Mouse (Mus musculus): ENCODE data around the gene Kti12. TPM values are rescaled to one million over a fixed set of nuclear protein-coding genes. Genes with fewer than 3 reads are reported as not detected.

Kti12 gene
- polyA plus RNA-seq (2014; fragmentation: Nextera tagmentation; extraction: Ambion mirVana) = 44.0 and 49.9 TPM in 2 replicates

DNA sequence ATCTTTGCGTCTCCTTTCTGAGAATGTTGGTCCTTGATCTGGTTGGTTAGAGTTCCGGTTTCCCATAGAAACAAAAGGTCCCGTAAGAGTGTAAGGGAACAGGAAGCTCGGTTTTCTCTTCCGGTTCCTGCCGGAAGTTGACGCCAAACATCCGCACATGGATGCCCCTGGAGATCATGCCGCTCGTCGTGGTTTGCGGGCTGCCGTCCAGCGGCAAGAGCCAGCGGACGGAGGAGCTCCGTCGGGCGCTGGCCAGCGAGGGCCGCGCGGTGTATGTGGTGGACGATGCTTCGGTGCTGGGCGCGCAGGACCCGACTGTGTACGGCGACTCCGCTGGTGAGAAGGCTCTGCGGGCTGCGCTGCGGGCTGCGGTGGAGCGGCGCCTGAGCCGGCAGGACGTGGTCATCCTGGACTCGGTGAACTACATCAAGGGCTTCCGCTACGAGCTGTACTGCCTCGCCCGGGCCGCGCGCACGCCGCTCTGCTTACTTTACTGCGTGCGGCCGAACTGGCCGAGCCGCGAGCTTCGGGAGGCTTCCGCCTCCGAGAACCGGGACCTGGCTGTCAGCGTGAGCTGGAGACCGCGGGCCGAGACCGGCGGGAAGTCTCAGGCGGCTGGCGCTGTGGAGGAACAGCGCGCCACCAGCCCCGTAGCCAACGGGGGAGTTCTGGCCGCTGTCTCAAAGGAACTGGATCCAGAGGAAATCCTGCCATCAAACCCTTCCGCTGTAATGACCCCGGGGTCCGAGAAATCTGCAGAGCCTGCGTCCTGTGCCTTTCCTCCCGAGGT, at the start of gene Kti12:
Kti12 (plus strand) TSS at position 71 of the 790 bp plus-strand sequence.
- Histone ChIP-seq H3K36me3 (ENCODE audit: control insufficient read depth, insufficient read depth, low read length) (no peaks in the 10 kb centered on the region), H3K4me2 (peak within 1 kb of the TSS; percentile 98), H3K4me3 (ENCODE audit: low read depth, low read length) (peak within 1 kb of the TSS; percentile 93), H3K4me1 (ENCODE audit: control insufficient read depth, insufficient read depth, low read length) (peaks cover 14% of the 10 kb centered on the region), H3K27me3 (ENCODE audit: control insufficient read depth, insufficient read depth, low read length) (no peaks in the 10 kb centered on the region), H3K27ac (ENCODE audit: low read depth, low read length) (peak within 1 kb of the TSS; percentile 63), H3K9ac (ENCODE audit: low read length) (peak within 1 kb of the TSS; percentile 83), H3K9me3 (ENCODE audit: control insufficient read depth, low read length) (no peaks in the 10 kb centered on the region)
- under 1% methylated on average over 77 of the region's 77 CpGs for WGBS
- peak; percentile 97 for DNase-seq (ENCODE audit: low spot score, missing footprints)
- peak; percentile 89 for ATAC-seq (ENCODE audit: low FRiP score)

DNA sequence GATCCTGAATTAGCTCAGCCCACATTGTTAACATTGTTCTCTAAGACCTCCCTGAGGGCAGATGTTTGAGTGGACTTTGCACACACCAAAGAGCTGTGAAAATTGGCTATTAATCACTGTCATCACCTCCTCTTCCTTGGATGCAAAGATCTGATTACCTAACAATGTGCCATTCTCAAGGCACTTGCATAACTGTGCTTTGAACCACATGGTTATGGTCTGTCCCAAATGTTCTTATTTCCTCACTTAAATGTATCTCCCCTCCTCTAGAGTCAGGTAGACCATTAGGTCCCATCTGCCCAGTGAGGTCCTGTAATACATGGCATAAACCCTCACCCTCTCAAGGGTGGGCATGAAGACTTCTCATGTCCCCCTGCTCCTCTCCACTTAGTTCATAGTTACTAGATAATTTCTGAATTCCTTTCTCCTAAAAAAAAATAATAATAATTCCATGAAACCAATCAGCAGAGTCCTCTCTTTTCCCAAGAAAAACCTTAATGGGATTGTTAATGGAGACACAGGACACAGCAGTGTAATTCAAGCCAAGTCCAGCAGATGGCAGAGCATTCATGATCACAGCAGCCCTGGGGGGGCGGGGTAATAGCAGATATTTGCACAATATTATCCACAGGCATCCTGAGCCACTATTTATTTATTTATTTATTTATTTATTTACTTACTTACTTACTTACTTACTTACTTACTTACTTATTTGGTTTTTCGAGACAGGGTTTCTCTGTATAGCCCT, 49.3 kb upstream of the Kti12 start:
- WGBS = 44% methylated on average over 2 of the region's 2 CpGs
- no peak overlapping the region for H3K4me2 ChIP-seq
- H3K4me3 ChIP-seq (ENCODE audit: low read depth, low read length) = no peak overlapping the region
- H3K27ac ChIP-seq (ENCODE audit: low read depth, low read length) = no peak overlapping the region
- H3K9ac ChIP-seq (ENCODE audit: low read length) = no peak overlapping the region
- H3K36me3 ChIP-seq (ENCODE audit: control insufficient read depth, insufficient read depth, low read length) = no peaks in the 10 kb centered on the region
- no peaks in the 10 kb centered on the region for H3K27me3 ChIP-seq (ENCODE audit: control insufficient read depth, insufficient read depth, low read length)
- peak; percentile 90 for DNase-seq (ENCODE audit: low spot score, missing footprints)
- no peaks in the 10 kb centered on the region for H3K9me3 ChIP-seq (ENCODE audit: control insufficient read depth, low read length)
- H3K4me1 ChIP-seq (ENCODE audit: control insufficient read depth, insufficient read depth, low read length) = no peaks in the 10 kb centered on the region
- ATAC-seq (ENCODE audit: low FRiP score) = no peak

DNA sequence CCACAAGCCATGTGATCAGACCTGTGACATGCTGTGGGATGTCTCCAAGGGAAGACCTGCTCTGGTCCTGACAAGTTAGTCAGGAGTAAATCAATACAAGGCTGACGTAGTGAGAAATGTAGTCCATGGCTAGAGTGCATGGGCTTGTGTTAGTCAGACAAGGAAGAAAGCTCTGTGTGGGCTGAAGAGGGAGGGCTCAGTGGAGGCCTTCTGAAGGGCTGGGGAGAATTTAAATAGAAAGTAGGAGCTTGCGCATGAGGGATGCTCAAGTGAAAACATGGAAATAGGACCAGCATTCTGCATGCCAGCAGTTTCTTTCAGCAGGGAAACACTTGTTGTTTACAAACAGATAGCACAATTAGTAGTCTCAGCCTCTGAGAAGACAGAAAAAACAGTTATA, 44.0 kb upstream of the Kti12 start:
- Histone ChIP-seq H3K36me3 (ENCODE audit: control insufficient read depth, insufficient read depth, low read length) (no peaks in the 10 kb centered on the region), H3K9ac (ENCODE audit: low read length) (no peak overlapping the region), H3K9me3 (ENCODE audit: control insufficient read depth, low read length) (no peaks in the 10 kb centered on the region), H3K27ac (ENCODE audit: low read depth, low read length) (no peak overlapping the region), H3K4me2 (no peak overlapping the region), H3K27me3 (ENCODE audit: control insufficient read depth, insufficient read depth, low read length) (no peaks in the 10 kb centered on the region), H3K4me1 (ENCODE audit: control insufficient read depth, insufficient read depth, low read length) (no peaks in the 10 kb centered on the region), H3K4me3 (ENCODE audit: low read depth, low read length) (no peak overlapping the region)
- ATAC-seq (ENCODE audit: low FRiP score) = no peak
- DNase-seq (ENCODE audit: low spot score, missing footprints) = peak; percentile 45
- WGBS = 86% methylated on average over 2 of the region's 2 CpGs

DNA sequence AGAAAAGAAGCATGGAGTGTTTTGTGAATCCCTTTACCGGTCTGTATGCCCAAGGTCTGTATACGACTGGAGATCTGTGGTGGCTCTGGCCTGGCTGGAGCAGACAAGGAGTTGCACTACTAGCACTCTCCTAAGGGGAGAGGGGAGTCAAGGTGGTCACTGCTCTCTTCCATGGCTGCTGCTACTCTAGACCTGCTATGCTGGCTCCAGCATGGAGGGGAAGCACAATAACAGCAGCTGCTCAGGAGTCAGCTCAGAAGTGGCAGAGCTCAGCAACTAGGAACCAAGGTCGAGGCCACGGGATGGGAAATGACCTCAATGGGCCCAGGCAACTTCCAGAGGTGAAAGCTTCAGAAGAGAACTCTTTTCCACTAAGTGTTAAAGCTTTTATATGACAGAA, 36.4 kb upstream of the Kti12 start:
- Histone ChIP-seq H3K27ac (ENCODE audit: low read depth, low read length) (no peak overlapping the region), H3K9me3 (ENCODE audit: control insufficient read depth, low read length) (no peaks in the 10 kb centered on the region), H3K4me1 (ENCODE audit: control insufficient read depth, insufficient read depth, low read length) (no peaks in the 10 kb centered on the region), H3K27me3 (ENCODE audit: control insufficient read depth, insufficient read depth, low read length) (no peaks in the 10 kb centered on the region), H3K4me3 (ENCODE audit: low read depth, low read length) (no peak overlapping the region), H3K9ac (ENCODE audit: low read length) (no peak overlapping the region), H3K36me3 (ENCODE audit: control insufficient read depth, insufficient read depth, low read length) (peaks cover 2% of the 10 kb centered on the region; the same call in 1 of the 2 replicates), H3K4me2 (no peak overlapping the region)
- DNase-seq (ENCODE audit: low spot score, missing footprints) (no peak), ATAC-seq (ENCODE audit: low FRiP score) (peak; percentile 24; the same call in 1 of the 2 replicates)
- 63% methylated on average over 4 of the region's 4 CpGs for WGBS

DNA sequence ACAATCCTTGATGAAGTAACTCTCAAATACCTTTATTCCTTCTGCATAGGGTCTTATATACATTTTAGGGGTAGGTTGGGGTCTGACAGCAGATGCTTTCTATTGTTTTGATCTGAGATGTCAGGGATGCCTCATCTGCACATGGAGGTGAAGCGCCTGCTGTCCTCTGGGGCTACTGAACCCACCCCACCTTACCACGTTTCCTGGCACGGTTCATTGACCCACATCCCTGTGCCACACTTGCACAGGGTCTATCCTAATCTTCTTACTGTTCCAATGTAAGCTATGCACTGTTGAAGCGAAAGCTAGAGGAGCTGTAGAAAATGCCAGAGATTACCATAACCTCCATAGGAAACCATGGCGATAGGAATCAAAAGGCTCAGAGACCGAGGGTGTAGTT, 36.0 kb upstream of the Kti12 start:
- WGBS = 58% methylated on average over 6 of the region's 6 CpGs
- ATAC-seq (ENCODE audit: low FRiP score) (peak; percentile 42; the same call in 1 of the 2 replicates), DNase-seq (ENCODE audit: low spot score, missing footprints) (peak; percentile 85)
- Histone ChIP-seq H3K27ac (ENCODE audit: low read depth, low read length) (no peak overlapping the region), H3K27me3 (ENCODE audit: control insufficient read depth, insufficient read depth, low read length) (no peaks in the 10 kb centered on the region), H3K4me1 (ENCODE audit: control insufficient read depth, insufficient read depth, low read length) (no peaks in the 10 kb centered on the region), H3K4me2 (no peak overlapping the region), H3K4me3 (ENCODE audit: low read depth, low read length) (no peak overlapping the region), H3K9ac (ENCODE audit: low read length) (no peak overlapping the region), H3K9me3 (ENCODE audit: control insufficient read depth, low read length) (no peaks in the 10 kb centered on the region), H3K36me3 (ENCODE audit: control insufficient read depth, insufficient read depth, low read length) (peaks cover 2% of the 10 kb centered on the region; the same call in 1 of the 2 replicates)

DNA sequence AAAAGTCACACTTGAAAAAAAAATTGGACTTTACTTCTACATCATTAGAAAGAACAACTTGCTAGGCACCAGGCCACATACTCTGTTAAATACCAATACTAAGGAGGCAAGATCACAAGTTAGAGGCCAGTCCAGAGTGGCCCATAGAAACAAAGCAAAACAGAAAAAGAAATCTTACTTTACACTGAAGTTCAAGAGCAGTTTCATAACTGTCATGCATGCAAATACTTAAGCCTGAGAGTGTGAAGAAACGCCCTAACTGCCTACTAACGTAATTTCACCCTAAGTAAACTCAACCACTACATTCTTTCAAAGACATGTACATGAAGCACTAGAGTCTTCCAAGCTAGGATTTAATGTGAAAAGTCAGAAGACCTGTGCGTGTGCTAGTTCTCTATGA, 21.9 kb upstream of the Kti12 start:
- H3K4me1 ChIP-seq (ENCODE audit: control insufficient read depth, insufficient read depth, low read length) = no peaks in the 10 kb centered on the region
- H3K4me3 ChIP-seq (ENCODE audit: low read depth, low read length) = no peak overlapping the region
- WGBS = 97% methylated on average over 3 of the region's 3 CpGs

DNA sequence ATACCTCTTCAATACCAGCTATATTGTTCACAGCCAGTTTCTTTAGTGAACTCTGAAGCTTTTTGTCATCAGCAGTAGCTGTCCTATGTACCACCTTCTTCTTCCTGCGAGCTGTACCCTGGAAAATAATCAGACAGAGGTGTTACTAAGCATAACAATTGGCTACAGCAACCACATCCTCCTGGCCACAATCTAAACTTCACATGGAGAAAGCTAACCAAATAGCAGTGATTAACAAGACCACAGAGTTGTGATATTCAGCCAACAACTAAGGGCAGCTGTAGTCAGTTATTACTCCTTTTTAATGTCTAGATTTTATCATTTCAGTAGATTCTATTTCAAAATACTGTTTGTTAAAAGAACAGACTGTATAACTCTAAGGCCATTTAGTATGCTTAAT, 21.5 kb upstream of the Kti12 start:
- Histone ChIP-seq H3K36me3 (ENCODE audit: control insufficient read depth, insufficient read depth, low read length) (peaks cover 23% of the 10 kb centered on the region), H3K27ac (ENCODE audit: low read depth, low read length) (no peak overlapping the region), H3K27me3 (ENCODE audit: control insufficient read depth, insufficient read depth, low read length) (no peaks in the 10 kb centered on the region), H3K9ac (ENCODE audit: low read length) (no peak overlapping the region), H3K9me3 (ENCODE audit: control insufficient read depth, low read length) (no peaks in the 10 kb centered on the region), H3K4me1 (ENCODE audit: control insufficient read depth, insufficient read depth, low read length) (peaks cover 2% of the 10 kb centered on the region; the same call in 1 of the 2 replicates), H3K4me2 (no peak overlapping the region), H3K4me3 (ENCODE audit: low read depth, low read length) (no peak overlapping the region)
- 90% methylated on average over 1 of the region's 1 CpGs for WGBS
- ATAC-seq (ENCODE audit: low FRiP score) (no peak), DNase-seq (ENCODE audit: low spot score, missing footprints) (no peak)

More for the DNA sequence above, 21.9 kb upstream of the Kti12 start:
- H3K27me3 ChIP-seq (ENCODE audit: control insufficient read depth, insufficient read depth, low read length) = no peaks in the 10 kb centered on the region
- H3K36me3 ChIP-seq (ENCODE audit: control insufficient read depth, insufficient read depth, low read length) = peaks cover 23% of the 10 kb centered on the region
- H3K4me2 ChIP-seq = no peak overlapping the region
- H3K27ac ChIP-seq (ENCODE audit: low read depth, low read length) = no peak overlapping the region
- no peak overlapping the region for H3K9ac ChIP-seq (ENCODE audit: low read length)
- ATAC-seq (ENCODE audit: low FRiP score) (no peak), DNase-seq (ENCODE audit: low spot score, missing footprints) (no peak)
- no peaks in the 10 kb centered on the region for H3K9me3 ChIP-seq (ENCODE audit: control insufficient read depth, low read length)

DNA sequence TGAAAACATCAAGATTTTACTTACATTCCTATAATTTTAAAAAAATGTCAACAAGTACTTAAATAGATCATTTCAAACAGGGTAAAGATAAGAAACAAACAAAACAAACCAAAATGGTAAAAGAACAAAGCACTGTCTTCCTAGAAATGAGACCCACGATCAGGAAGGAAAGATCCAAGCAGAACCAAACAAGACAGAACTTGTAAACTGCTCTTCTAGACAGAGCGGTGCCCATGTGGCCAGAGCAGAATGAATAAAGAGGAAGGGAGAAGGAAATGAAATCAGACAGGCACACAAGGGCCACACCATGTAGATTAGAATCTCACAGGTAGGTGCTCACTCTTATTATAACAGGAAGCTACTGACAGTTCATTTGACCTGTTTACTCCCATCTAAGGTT, 20.9 kb upstream of the Kti12 start:
- Histone ChIP-seq H3K4me1 (ENCODE audit: control insufficient read depth, insufficient read depth, low read length) (peaks cover 5% of the 10 kb centered on the region), H3K27ac (ENCODE audit: low read depth, low read length) (no peak overlapping the region), H3K36me3 (ENCODE audit: control insufficient read depth, insufficient read depth, low read length) (peaks cover 23% of the 10 kb centered on the region), H3K9me3 (ENCODE audit: control insufficient read depth, low read length) (no peaks in the 10 kb centered on the region), H3K9ac (ENCODE audit: low read length) (no peak overlapping the region), H3K4me2 (no peak overlapping the region), H3K4me3 (ENCODE audit: low read depth, low read length) (no peak overlapping the region), H3K27me3 (ENCODE audit: control insufficient read depth, insufficient read depth, low read length) (no peaks in the 10 kb centered on the region)
- DNase-seq (ENCODE audit: low spot score, missing footprints) = no peak
- ATAC-seq (ENCODE audit: low FRiP score) = no peak
- 91% methylated on average over 2 of the region's 2 CpGs for WGBS

DNA sequence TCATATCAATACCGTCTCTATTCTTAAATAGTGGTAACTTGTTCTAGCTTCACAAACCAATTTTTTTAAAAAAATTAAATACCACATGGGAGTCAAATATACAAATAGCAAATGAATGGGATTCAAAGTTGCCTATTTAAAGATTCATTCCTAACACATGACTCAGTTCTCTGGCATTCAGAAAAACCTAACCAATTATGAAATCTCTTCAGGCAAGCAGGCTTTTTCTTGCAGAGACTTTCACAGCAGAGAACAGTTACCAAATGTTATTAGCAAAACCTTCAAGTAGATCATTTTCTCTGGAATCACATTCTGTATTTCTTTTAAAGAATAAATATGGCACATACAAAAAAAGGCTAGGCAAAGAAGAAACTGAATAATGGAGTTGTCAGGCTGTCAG, 16.9 kb upstream of the Kti12 start:
- H3K4me3 ChIP-seq (ENCODE audit: low read depth, low read length) = no peak overlapping the region
- WGBS = 84% methylated on average over 1 of the region's 1 CpGs
- DNase-seq (ENCODE audit: low spot score, missing footprints) (no peak), ATAC-seq (ENCODE audit: low FRiP score) (no peak)
- no peaks in the 10 kb centered on the region for H3K9me3 ChIP-seq (ENCODE audit: control insufficient read depth, low read length)
- peaks cover 14% of the 10 kb centered on the region for H3K36me3 ChIP-seq (ENCODE audit: control insufficient read depth, insufficient read depth, low read length)
- H3K27me3 ChIP-seq (ENCODE audit: control insufficient read depth, insufficient read depth, low read length) = no peaks in the 10 kb centered on the region
- no peak overlapping the region for H3K4me2 ChIP-seq
- H3K27ac ChIP-seq (ENCODE audit: low read depth, low read length) = no peak overlapping the region
- peaks cover 18% of the 10 kb centered on the region for H3K4me1 ChIP-seq (ENCODE audit: control insufficient read depth, insufficient read depth, low read length)
- H3K9ac ChIP-seq (ENCODE audit: low read length) = no peak overlapping the region
